Mouse (Mus musculus) kidney, adult 2 months (tissue): ENCODE results near the gene Mpp3.

ENCODE experiments used
- CTCF ChIP-seq: fragments of 200-500 bp; conservative IDR thresholded peaks from 2 replicates; pipeline ENCODE4 v1.5.1; 2011; ENCODE audit warnings: low read depth, mild to moderate bottlenecking, control low read depth, low read length, moderate library complexity, mixed read lengths; ENCODE audit not compliant: insufficient read depth, insufficient read length
- POLR2A ChIP-seq: fragments of 200-500 bp; IDR thresholded peaks from one replicate; pipeline ENCODE4 v1.6.1; 2011; ENCODE audit warnings: low read depth, low read length, control low read depth

DNA sequence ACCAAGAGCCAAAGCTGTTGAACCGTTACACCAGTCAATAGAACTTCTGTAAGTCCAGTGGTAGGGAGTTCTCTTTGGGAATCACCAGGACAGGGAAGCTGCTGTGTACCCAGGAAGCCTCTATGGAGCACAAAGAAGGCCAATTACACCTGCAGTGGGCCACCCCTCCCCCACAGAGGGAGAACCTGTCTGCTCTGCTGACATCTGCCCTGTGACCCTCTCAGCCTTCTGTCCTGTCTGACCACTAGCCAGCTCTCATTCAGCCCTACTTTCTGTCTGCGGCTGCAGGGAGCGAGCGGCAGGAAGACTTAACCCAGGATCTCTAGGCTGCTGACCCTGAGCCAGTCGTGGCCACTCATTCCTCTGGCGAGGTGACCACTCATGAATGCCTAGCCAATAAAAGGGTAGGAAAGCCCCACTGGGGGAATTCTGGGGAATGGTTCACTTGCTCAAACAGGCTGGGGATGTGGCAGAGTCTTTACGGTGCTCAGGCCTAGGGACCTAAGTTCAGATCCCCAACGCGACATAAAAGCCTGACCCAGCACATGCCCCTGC is 47.6 kb downstream of the Mpp3 start:
- TF ChIP-seq POLR2A (no peak), CTCF (no peak)
